Mouse (Mus musculus) forebrain, embryonic 10.5 days (tissue): Measurements from ENCODE around the gene Ttc13. TPM values are rescaled to one million over a fixed set of nuclear protein-coding genes. Genes with fewer than 3 reads are reported as not detected.

Source experiments
- DNase-seq: peaks from one replicate; pipeline ENCODE4 v3.0.0-alpha.2; 2017; ENCODE audit warnings: low spot score; ENCODE audit errors: extremely low spot score
- H3K27ac ChIP-seq: fragments of 300-500 bp; sonication (generic); 2 replicates; pipeline ENCODE4 v1.5.1; 2016; ENCODE audit warnings: mild to moderate bottlenecking
- H3K27me3 ChIP-seq: fragments of 300-500 bp; sonication (generic); 2 replicates; pipeline ENCODE4 v1.6.1; 2016; ENCODE audit warnings: mild to moderate bottlenecking; ENCODE audit not compliant: poor library complexity, severe bottlenecking
- H3K36me3 ChIP-seq: fragments of 300-500 bp; sonication (generic); replicated peaks from 2 replicates; pipeline ENCODE4 v1.6.1; 2016; ENCODE audit warnings: mild to moderate bottlenecking, moderate library complexity
- H3K4me1 ChIP-seq: fragments of 300-500 bp; sonication (generic); 2 replicates; pipeline ENCODE4 v1.6.1; 2016
- H3K4me3 ChIP-seq: fragments of 300-500 bp; sonication (generic); 2 replicates; pipeline ENCODE4 v1.5.1; 2016; ENCODE audit warnings: mild to moderate bottlenecking, moderate library complexity
- H3K9me3 ChIP-seq: fragments of 300-500 bp; sonication (generic); 2 replicates; pipeline ENCODE4 v1.6.1; 2016; ENCODE audit warnings: mild to moderate bottlenecking, moderate library complexity
- WGBS: fragments of 180-500 bp; shearing (Covaris S2); methylation state at CpG from one replicate; pipeline ENCODE4 v1.1.7; 2016; 5-methylcytosine and 5-hydroxymethylcytosine counted together
- polyA plus RNA-seq: library from polyadenylated mRNA; unstranded; fragments of >200 nt; fragmentation: Nextera tagmentation; extraction: Ambion mirVana; gene quantifications from 2 replicates; pipeline ENCODE4 v1.2.1, GENCODE M21; 2016

Ttc13 gene
- polyA plus RNA-seq, 1 experiment from 2014 or later: 50.1 TPM

- Histone ChIP-seq H3K4me1 (no peaks in the 10 kb centered on the region), H3K4me3 (no peak overlapping the region), H3K27me3 (no peaks in the 10 kb centered on the region), H3K36me3 (peaks cover 86% of the 10 kb centered on the region), H3K27ac (no peak overlapping the region), H3K9me3 (no peaks in the 10 kb centered on the region)
- DNase-seq: no peak
- WGBS: 75% methylated on average over 3 of the region's 3 CpGs
Measured at GRCm38 (mm10) chr8:124735371-124735911, 13.7 kb upstream of the Ttc13 start.

- Histone ChIP-seq H3K4me3 (no peak overlapping the region), H3K36me3 (peaks cover 97% of the 10 kb centered on the region), H3K9me3 (no peaks in the 10 kb centered on the region), H3K27ac (no peak overlapping the region), H3K4me1 (no peaks in the 10 kb centered on the region), H3K27me3 (no peaks in the 10 kb centered on the region)
- no peak for DNase-seq
- WGBS: 93% methylated on average over 8 of the region's 8 CpGs
Measured at GRCm38 (mm10) chr8:124732828-124733227, 11.0 kb upstream of the Ttc13 start.

GRCm38 (mm10) chr8:124724301-124724700 is 2.5 kb upstream of the Ttc13 start:
- no peaks in the 10 kb centered on the region for H3K9me3 ChIP-seq
- H3K4me1 ChIP-seq: peaks cover 33% of the 10 kb centered on the region
- peaks cover 46% of the 10 kb centered on the region for H3K36me3 ChIP-seq
- no peak for DNase-seq
- no peak overlapping the region for H3K4me3 ChIP-seq
- WGBS: 95% methylated on average over 7 of the region's 7 CpGs
- no peaks in the 10 kb centered on the region for H3K27me3 ChIP-seq
- H3K27ac ChIP-seq: no peak overlapping the region

GRCm38 (mm10) chr8:124720938-124721861 is 583 bp downstream of the Ttc13 start:
- H3K4me1 ChIP-seq: peaks cover 33% of the 10 kb centered on the region
- 2% methylated on average over 31 of the region's 31 CpGs for WGBS
- H3K27me3 ChIP-seq: no peaks in the 10 kb centered on the region
- peak overlapping the region; percentile 90 for H3K27ac ChIP-seq
- DNase-seq: no peak
- H3K36me3 ChIP-seq: peaks cover 29% of the 10 kb centered on the region
- peak overlapping the region; percentile 98 for H3K4me3 ChIP-seq
- H3K9me3 ChIP-seq: no peaks in the 10 kb centered on the region

GRCm38 (mm10) chr8:124720133-124720532 is 1.6 kb downstream of the Ttc13 start:
- H3K36me3 ChIP-seq: peaks cover 20% of the 10 kb centered on the region
- H3K4me3 ChIP-seq: peak overlapping the region; percentile 98; the same call in 1 of the 2 replicates
- H3K9me3 ChIP-seq: no peaks in the 10 kb centered on the region
- H3K27ac ChIP-seq: no peak overlapping the region
- no peak for DNase-seq
- H3K27me3 ChIP-seq: no peaks in the 10 kb centered on the region
- peaks cover 33% of the 10 kb centered on the region for H3K4me1 ChIP-seq
- 85% methylated on average over 7 of the region's 7 CpGs for WGBS

GRCm38 (mm10) chr8:124715736-124716135 is 6.0 kb downstream of the Ttc13 start:
- H3K36me3 ChIP-seq: peaks cover 50% of the 10 kb centered on the region
- DNase-seq: no peak

GRCm38 (mm10) chr8:124713207-124713606 is 8.6 kb downstream of the Ttc13 start:
- Histone ChIP-seq H3K27ac (no peak overlapping the region), H3K9me3 (no peaks in the 10 kb centered on the region), H3K4me3 (no peak overlapping the region), H3K27me3 (no peaks in the 10 kb centered on the region), H3K36me3 (peaks cover 68% of the 10 kb centered on the region), H3K4me1 (no peaks in the 10 kb centered on the region)
- 94% methylated on average over 6 of the region's 6 CpGs for WGBS
- DNase-seq: no peak

More at GRCm38 (mm10) chr8:124715736-124716135, 6.0 kb downstream of the Ttc13 start:
- no peak overlapping the region for H3K4me3 ChIP-seq
- H3K9me3 ChIP-seq: no peaks in the 10 kb centered on the region
- whole genome bisulfite sequencing: 90% methylated on average over 8 of the region's 8 CpGs
- H3K27me3 ChIP-seq: no peaks in the 10 kb centered on the region
- no peak overlapping the region for H3K27ac ChIP-seq
- peaks cover 8% of the 10 kb centered on the region for H3K4me1 ChIP-seq

- 95% methylated on average over 8 of the region's 8 CpGs for WGBS
Measured at GRCm38 (mm10) chr8:124705823-124706222, 16.0 kb downstream of the Ttc13 start.

GRCm38 (mm10) chr8:124704376-124704775 is 17.4 kb downstream of the Ttc13 start:
- Histone ChIP-seq H3K9me3 (no peaks in the 10 kb centered on the region), H3K36me3 (peaks cover 91% of the 10 kb centered on the region), H3K4me3 (no peak overlapping the region), H3K4me1 (no peaks in the 10 kb centered on the region), H3K27me3 (no peaks in the 10 kb centered on the region), H3K27ac (no peak overlapping the region)
- WGBS: 91% methylated on average over 4 of the region's 4 CpGs
- no peak for DNase-seq

More at GRCm38 (mm10) chr8:124705823-124706222, 16.0 kb downstream of the Ttc13 start:
- Histone ChIP-seq H3K4me3 (no peak overlapping the region), H3K4me1 (no peaks in the 10 kb centered on the region), H3K9me3 (no peaks in the 10 kb centered on the region), H3K36me3 (peaks cover 89% of the 10 kb centered on the region), H3K27me3 (no peaks in the 10 kb centered on the region), H3K27ac (no peak overlapping the region)
- no peak for DNase-seq

GRCm38 (mm10) chr8:124703526-124703925 is 18.3 kb downstream of the Ttc13 start:
- Histone ChIP-seq H3K4me3 (no peak overlapping the region), H3K27me3 (no peaks in the 10 kb centered on the region), H3K4me1 (no peaks in the 10 kb centered on the region), H3K9me3 (no peaks in the 10 kb centered on the region), H3K27ac (no peak overlapping the region), H3K36me3 (peaks cover 90% of the 10 kb centered on the region)
- no peak for DNase-seq
- WGBS: 76% methylated on average over 4 of the region's 4 CpGs

- WGBS: 91% methylated on average over 3 of the region's 3 CpGs
- Histone ChIP-seq H3K9me3 (no peaks in the 10 kb centered on the region), H3K27ac (no peak overlapping the region), H3K4me1 (no peaks in the 10 kb centered on the region), H3K36me3 (peaks cover 92% of the 10 kb centered on the region), H3K27me3 (no peaks in the 10 kb centered on the region), H3K4me3 (no peak overlapping the region)
- DNase-seq: no peak
Measured at GRCm38 (mm10) chr8:124702183-124702582, 19.6 kb downstream of the Ttc13 start.

GRCm38 (mm10) chr8:124701023-124701422 is 20.8 kb downstream of the Ttc13 start:
- Histone ChIP-seq H3K4me3 (no peak overlapping the region), H3K27ac (no peak overlapping the region), H3K36me3 (peaks cover 94% of the 10 kb centered on the region), H3K27me3 (no peaks in the 10 kb centered on the region), H3K9me3 (no peaks in the 10 kb centered on the region), H3K4me1 (no peaks in the 10 kb centered on the region)
- DNase-seq: no peak
- 94% methylated on average over 9 of the region's 9 CpGs for WGBS

- peaks cover 95% of the 10 kb centered on the region for H3K36me3 ChIP-seq
- no peaks in the 10 kb centered on the region for H3K27me3 ChIP-seq
- no peaks in the 10 kb centered on the region for H3K9me3 ChIP-seq
- H3K4me1 ChIP-seq: no peaks in the 10 kb centered on the region
- H3K4me3 ChIP-seq: no peak overlapping the region
- no peak for DNase-seq
- H3K27ac ChIP-seq: no peak overlapping the region
- WGBS: 91% methylated on average over 5 of the region's 5 CpGs
Measured at GRCm38 (mm10) chr8:124700271-124700670, 21.5 kb downstream of the Ttc13 start.
